Mouse (Mus musculus) G1E (cell line): ENCODE results near the gene Tmem8.

Experiments
- CTCF ChIP-seq: IDR thresholded peaks from 2 replicates; pipeline ENCODE4 v1.5.1; 2012; ENCODE audit warnings: low read depth, low read length, inconsistent platforms, mixed read lengths
- GATA1 ChIP-seq: IDR thresholded peaks from 2 replicates; pipeline ENCODE4 v1.6.1; 2012; ENCODE audit warnings: borderline replicate concordance, low read length, inconsistent platforms, mixed read lengths
- POLR2AphosphoS5 ChIP-seq: IDR thresholded peaks from 2 replicates; pipeline ENCODE4 v1.6.1; 2012; ENCODE audit warnings: low read depth, low read length, inconsistent platforms; ENCODE audit not compliant: insufficient replicate concordance
- TAL1 ChIP-seq: conservative IDR thresholded peaks from 2 replicates; pipeline ENCODE4 v1.6.1; 2012; ENCODE audit warnings: low read depth, low read length, inconsistent platforms, mixed read lengths

DNA sequence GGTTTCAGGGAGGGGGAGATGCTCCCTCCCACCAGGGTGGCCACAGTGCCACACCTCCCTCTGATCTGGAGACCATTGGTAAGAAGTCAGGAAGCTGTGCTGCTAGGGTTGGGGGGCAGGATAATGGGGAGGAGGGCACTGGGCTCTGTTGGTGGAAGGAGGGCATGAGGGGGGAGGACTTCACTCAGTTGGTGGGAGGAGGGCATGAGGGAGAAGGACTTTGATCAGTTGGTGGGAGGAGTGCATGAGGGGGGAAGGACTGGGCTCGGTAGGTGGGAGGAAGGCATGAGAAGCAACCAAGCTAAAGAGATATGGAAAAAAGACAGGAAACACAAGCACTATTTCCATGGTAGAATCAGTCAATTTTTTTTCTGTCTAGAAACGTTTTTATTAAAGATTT lies 32.2 kb upstream of the Tmem8 start:
- no peak for TF ChIP-seq CTCF
- no peak for TF ChIP-seq TAL1
- no peak for TF ChIP-seq GATA1
- TF ChIP-seq POLR2AphosphoS5, result no peak
